In genomic region chr10:81499250-81499901, GRCm38 (mm10) we compare ENCODE assay signal across 8 mouse cellular contexts. TPM values are rescaled to one million over a fixed set of nuclear protein-coding genes. Genes with fewer than 3 reads are reported as not detected.
DNase-seq lines count a peak whose midpoint lies in the region; ATAC-seq and TF ChIP-seq lines count a peak whose summit lies in the region.

No protein-coding gene starts in this region.

- H3K4me1 ChIP-seq in erythroblast, embryonic 14.5 days (ENCODE audit: control insufficient read depth), result peaks cover 60% of the 10 kb centered on the region
- peaks cover 13% of the 10 kb centered on the region for H3K4me1 ChIP-seq in heart, postnatal 0 days (ENCODE audit: control insufficient read depth, insufficient read depth)
- peaks cover 27% of the 10 kb centered on the region for H3K4me1 ChIP-seq in lung, embryonic 15.5 days
- H3K4me1 ChIP-seq in forebrain, embryonic 12.5 days, result peaks cover 24% of the 10 kb centered on the region

- H3K9ac ChIP-seq in heart, postnatal 0 days (replicated peaks; ENCODE audit: low read depth, low read length), result no peak overlapping the region
- no peak overlapping the region for H3K9ac ChIP-seq in lung, embryonic 15.5 days
- no peak overlapping the region for H3K9ac ChIP-seq in forebrain, embryonic 12.5 days

- H3K9me3 ChIP-seq in erythroblast, embryonic 14.5 days (ENCODE audit: control insufficient read depth, low read length), result no peaks in the 10 kb centered on the region
- H3K9me3 ChIP-seq in heart, postnatal 0 days (replicated peaks; ENCODE audit: control insufficient read depth, low read length), result no peaks in the 10 kb centered on the region
- H3K9me3 ChIP-seq in lung, embryonic 15.5 days, result no peaks in the 10 kb centered on the region
- no peaks in the 10 kb centered on the region for H3K9me3 ChIP-seq in forebrain, embryonic 12.5 days

- intact Hi-C loops in gastrocnemius, postnatal 36 days (cut with DNase I), result loop anchor here (5.0 kb wide), 1 partner anchor 103 kb away; the partner anchor contains the start of gene Tle6

- H3K27me3 ChIP-seq in erythroblast, embryonic 14.5 days (ENCODE audit: control insufficient read depth), result no peaks in the 10 kb centered on the region; the same call in 1 of the 2 replicates
- H3K27me3 ChIP-seq in heart, postnatal 0 days (ENCODE audit: control insufficient read depth, insufficient read depth, low read length), result peaks cover 13% of the 10 kb centered on the region; the same call in 1 of the 2 replicates
- no peaks in the 10 kb centered on the region for H3K27me3 ChIP-seq in lung, embryonic 15.5 days
- H3K27me3 ChIP-seq in forebrain, embryonic 12.5 days, result peaks cover 16% of the 10 kb centered on the region

- TF ChIP-seq EP300 in heart, postnatal 0 days (IDR thresholded peaks at IDR 0.05; ENCODE audit: low read depth), result no peak

- 58% methylated on average over 23 of the region's 23 CpGs for WGBS in heart, postnatal 0 days
- WGBS in lung, embryonic 15.5 days, result 72% methylated on average over 23 of the region's 23 CpGs
- 82% methylated on average over 23 of the region's 23 CpGs for WGBS in forebrain, embryonic 12.5 days

- no peak for ATAC-seq in erythroblast, adult 5-6 weeks (replicated peaks; ENCODE audit: low FRiP score, poor library complexity, severe bottlenecking)
- no peak for ATAC-seq in heart, postnatal 0 days (ENCODE audit: insufficient read depth, low read depth)
- ATAC-seq in lung, embryonic 15.5 days (ENCODE audit: borderline replicate concordance, extremely low read depth, low FRiP score, low TSS enrichment), result no peak
- no peak for ATAC-seq in forebrain, embryonic 12.5 days (ENCODE audit: low FRiP score)

- peak; percentile 84 for DNase-seq in 416B (ENCODE audit: low read depth)
- DNase-seq in heart, postnatal 0 days (ENCODE audit: low spot score), result no peak
- DNase-seq in thymus, postnatal 10 days (ENCODE audit: low spot score in 2 of 2), result peak; percentile 78 to 82
- DNase-seq in gastrocnemius, postnatal 36 days, result no peak

- H3K36me3 ChIP-seq in erythroblast, embryonic 14.5 days (ENCODE audit: control insufficient read depth), result peaks cover 5% of the 10 kb centered on the region
- H3K36me3 ChIP-seq in heart, postnatal 0 days (replicated peaks; ENCODE audit: control insufficient read depth, insufficient read depth, low read length), result no peaks in the 10 kb centered on the region
- no peaks in the 10 kb centered on the region for H3K36me3 ChIP-seq in lung, embryonic 15.5 days
- no peaks in the 10 kb centered on the region for H3K36me3 ChIP-seq in forebrain, embryonic 12.5 days (replicated peaks)

- no peak overlapping the region; the same call in 1 of the 2 replicates for H3K27ac ChIP-seq in heart, postnatal 0 days (ENCODE audit: low read depth)
- no peak overlapping the region; the same call in 1 of the 2 replicates for H3K27ac ChIP-seq in lung, embryonic 15.5 days
- H3K27ac ChIP-seq in forebrain, embryonic 12.5 days, result no peak overlapping the region

- TF ChIP-seq CTCF in heart, postnatal 0 days (IDR thresholded peaks at IDR 0.05; ENCODE audit: low read depth), result no peak

- peak overlapping the region; percentile 12 for H3K4me3 ChIP-seq in erythroblast, embryonic 14.5 days (replicated peaks)
- no peak overlapping the region for H3K4me3 ChIP-seq in heart, postnatal 0 days (ENCODE audit: low read depth, low read length)
- H3K4me3 ChIP-seq in lung, embryonic 15.5 days, result peak overlapping the region; percentile 12; the same call in 1 of the 2 replicates
- H3K4me3 ChIP-seq in forebrain, embryonic 12.5 days (replicated peaks), result no peak overlapping the region

- peak overlapping the region; percentile 25; the same call in 1 of the 2 replicates for H3K4me2 ChIP-seq in heart, postnatal 0 days (ENCODE audit: low read depth, low read length)
- H3K4me2 ChIP-seq in lung, embryonic 15.5 days, result peak overlapping the region; percentile 33
- H3K4me2 ChIP-seq in forebrain, embryonic 12.5 days, result no peak overlapping the region

RNA-seq across cellular contexts. Expression of gene S1pr4, which starts 0.6 kb away (rescaled TPM):
- 0.04 and 0.05 TPM in 2 replicates for polyA plus RNA-seq in erythroblast, embryonic 14.5 days (2012)
- 2.9 and 4.6 TPM in 2 replicates for total RNA-seq in erythroblast, adult 5-6 weeks (2015; ENCODE audit: low replicate concordance)
- 2.1 and 6.0 TPM in 2 replicates for total RNA-seq in erythroblast, adult 5-6 weeks (2017; ENCODE audit: low replicate concordance)
- total RNA-seq in heart, postnatal 0 days (2014; rRNA removed; ENCODE audit: low replicate concordance), result 0.66 TPM in 1 of 2 replicates, not detected in the other
- 0.34 and 0.43 TPM in 2 replicates for polyA plus RNA-seq in heart, postnatal 0 days (2015; fragmentation: Nextera tagmentation; extraction: Ambion mirVana)
- 2.5 and 3.6 TPM in 2 replicates for polyA plus RNA-seq in lung, embryonic 15.5 days (2015; fragmentation: Nextera tagmentation; extraction: Ambion mirVana)
- 0.21 and 0.49 TPM in 2 replicates for polyA plus RNA-seq in forebrain, embryonic 12.5 days (2016; fragmentation: Nextera tagmentation; extraction: Ambion mirVana)
- 1 to 10 TPM in 1 of 2 experiments, under 1 TPM in 1; 0.46 to 1.5 TPM for total RNA-seq in gastrocnemius, postnatal 36 days (2021)

RNA-seq across cellular contexts. Expression of gene Ncln, which starts 3.2 kb away (rescaled TPM):
- 6.2 and 7.9 TPM in 2 replicates for polyA plus RNA-seq in erythroblast, embryonic 14.5 days (2012)
- 8.1 and 46.4 TPM in 2 replicates for total RNA-seq in erythroblast, adult 5-6 weeks (2015; ENCODE audit: low replicate concordance)
- 10.8 and 12.8 TPM in 2 replicates for total RNA-seq in erythroblast, adult 5-6 weeks (2017; ENCODE audit: low replicate concordance)
- total RNA-seq in heart, postnatal 0 days (2014; rRNA removed; ENCODE audit: low replicate concordance), result 88.5 and 91.5 TPM in 2 replicates
- polyA plus RNA-seq in heart, postnatal 0 days (2015; fragmentation: Nextera tagmentation; extraction: Ambion mirVana), result 27.1 and 30.5 TPM in 2 replicates
- polyA plus RNA-seq in lung, embryonic 15.5 days (2015; fragmentation: Nextera tagmentation; extraction: Ambion mirVana), result 81.8 and 82.8 TPM in 2 replicates
- 65.8 and 66.6 TPM in 2 replicates for polyA plus RNA-seq in forebrain, embryonic 12.5 days (2016; fragmentation: Nextera tagmentation; extraction: Ambion mirVana)
- 10 to 100 TPM; 42.1 to 44.9 TPM for total RNA-seq in gastrocnemius, postnatal 36 days (2021)

RNA-seq across cellular contexts. Expression of gene Celf5, which starts 16.9 kb away (rescaled TPM):
- not detected in 2 replicates for polyA plus RNA-seq in erythroblast, embryonic 14.5 days (2012)
- total RNA-seq in erythroblast, adult 5-6 weeks (2015; ENCODE audit: low replicate concordance), result not detected in 2 replicates
- 0.68 TPM in 1 of 2 replicates, not detected in the other for total RNA-seq in erythroblast, adult 5-6 weeks (2017; ENCODE audit: low replicate concordance)
- total RNA-seq in heart, postnatal 0 days (2014; rRNA removed; ENCODE audit: low replicate concordance), result not detected in 2 replicates
- 0.07 and 0.08 TPM in 2 replicates for polyA plus RNA-seq in heart, postnatal 0 days (2015; fragmentation: Nextera tagmentation; extraction: Ambion mirVana)
- 0.34 and 0.42 TPM in 2 replicates for polyA plus RNA-seq in lung, embryonic 15.5 days (2015; fragmentation: Nextera tagmentation; extraction: Ambion mirVana)
- polyA plus RNA-seq in forebrain, embryonic 12.5 days (2016; fragmentation: Nextera tagmentation; extraction: Ambion mirVana), result 37.1 and 42.4 TPM in 2 replicates
- total RNA-seq in gastrocnemius, postnatal 36 days (2021), result not detected

RNA-seq across cellular contexts. Expression of gene Gna15, which starts 24.6 kb away (rescaled TPM):
- polyA plus RNA-seq in erythroblast, embryonic 14.5 days (2012), result 0.14 and 0.24 TPM in 2 replicates
- 2.1 and 12.1 TPM in 2 replicates for total RNA-seq in erythroblast, adult 5-6 weeks (2015; ENCODE audit: low replicate concordance)
- total RNA-seq in erythroblast, adult 5-6 weeks (2017; ENCODE audit: low replicate concordance), result 6.3 and 14.8 TPM in 2 replicates
- total RNA-seq in heart, postnatal 0 days (2014; rRNA removed; ENCODE audit: low replicate concordance), result 0.35 TPM in 1 of 2 replicates, not detected in the other
- 0.59 and 0.63 TPM in 2 replicates for polyA plus RNA-seq in heart, postnatal 0 days (2015; fragmentation: Nextera tagmentation; extraction: Ambion mirVana)
- polyA plus RNA-seq in lung, embryonic 15.5 days (2015; fragmentation: Nextera tagmentation; extraction: Ambion mirVana), result 1.7 and 1.8 TPM in 2 replicates
- polyA plus RNA-seq in forebrain, embryonic 12.5 days (2016; fragmentation: Nextera tagmentation; extraction: Ambion mirVana), result 0.49 and 0.92 TPM in 2 replicates
- total RNA-seq in gastrocnemius, postnatal 36 days (2021), result under 1 TPM in 1 of 2 experiments, not detected in 1; 0.20 TPM

RNA-seq across cellular contexts. Expression of gene Nfic, which starts 43.9 kb away (rescaled TPM):
- 0.55 and 0.94 TPM in 2 replicates for polyA plus RNA-seq in erythroblast, embryonic 14.5 days (2012)
- 13.4 and 23.8 TPM in 2 replicates for total RNA-seq in erythroblast, adult 5-6 weeks (2015; ENCODE audit: low replicate concordance)
- 0.84 and 8.2 TPM in 2 replicates for total RNA-seq in erythroblast, adult 5-6 weeks (2017; ENCODE audit: low replicate concordance)
- total RNA-seq in heart, postnatal 0 days (2014; rRNA removed; ENCODE audit: low replicate concordance), result 24.6 and 47.6 TPM in 2 replicates
- polyA plus RNA-seq in heart, postnatal 0 days (2015; fragmentation: Nextera tagmentation; extraction: Ambion mirVana), result 73.7 and 77.9 TPM in 2 replicates
- 86.0 and 87.2 TPM in 2 replicates for polyA plus RNA-seq in lung, embryonic 15.5 days (2015; fragmentation: Nextera tagmentation; extraction: Ambion mirVana)
- 15.3 and 16.3 TPM in 2 replicates for polyA plus RNA-seq in forebrain, embryonic 12.5 days (2016; fragmentation: Nextera tagmentation; extraction: Ambion mirVana)
- total RNA-seq in gastrocnemius, postnatal 36 days (2021), result 100 to 1,000 TPM; 219 to 237 TPM

Comparison
In these comparisons a context has a peak if more than half of its experiments do, and no peak if none do; other contexts are left out.
1. H3K4me3 ChIP-seq: peak in erythroblast, embryonic 14.5 days (single experiment) and lung, embryonic 15.5 days (single experiment); none in heart, postnatal 0 days (single experiment) and forebrain, embryonic 12.5 days (single experiment).
2. DNase-seq: peak in 416B (single experiment) and thymus, postnatal 10 days (2 of 2); none in heart, postnatal 0 days (single experiment) and gastrocnemius, postnatal 36 days (0 of 2).
3. RNA of gene Celf5, which starts 16.9 kb away (polyA plus RNA-seq): 37.1 to 42.4 TPM in forebrain, embryonic 12.5 days; 0.34 to 0.42 TPM in lung, embryonic 15.5 days, 0.07 to 0.08 TPM in heart, postnatal 0 days and not detected in erythroblast, embryonic 14.5 days; every median in the first group is over 10 times any median in the second.